Mouse (Mus musculus): ENCODE results near the gene Gns.

The Gns gene

DNA sequence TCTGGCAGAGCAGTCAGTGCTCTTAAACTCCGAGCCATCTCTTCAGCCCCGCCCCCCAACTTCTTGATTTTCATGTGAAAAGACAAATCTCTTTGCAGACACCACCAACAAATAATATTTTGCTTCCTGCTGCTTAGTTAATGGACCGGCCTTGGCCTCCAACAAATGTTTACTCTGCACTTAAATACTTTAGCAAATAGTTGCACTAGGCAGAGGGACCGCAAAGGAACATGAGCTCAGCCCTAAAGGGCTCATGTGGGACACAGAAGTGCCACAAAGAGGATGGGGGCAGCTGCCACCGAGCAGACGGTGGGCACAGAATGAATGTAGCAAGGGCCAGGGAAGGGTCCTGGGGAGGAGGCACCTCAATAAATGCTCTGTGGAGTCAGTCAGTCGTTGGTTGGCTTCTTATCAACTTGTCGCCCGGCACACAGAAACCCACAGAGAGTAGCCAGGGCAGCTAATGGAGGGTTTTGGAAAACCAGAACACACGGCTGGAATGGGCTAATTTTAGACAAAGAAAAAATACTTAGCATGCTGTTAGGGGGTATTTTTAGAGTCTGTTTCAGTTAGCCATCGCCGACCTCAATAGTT lies 67.2 kb downstream of the Gns start:
- peak in 1 of 2 experiments; percentile 54 for DNase-seq

DNA sequence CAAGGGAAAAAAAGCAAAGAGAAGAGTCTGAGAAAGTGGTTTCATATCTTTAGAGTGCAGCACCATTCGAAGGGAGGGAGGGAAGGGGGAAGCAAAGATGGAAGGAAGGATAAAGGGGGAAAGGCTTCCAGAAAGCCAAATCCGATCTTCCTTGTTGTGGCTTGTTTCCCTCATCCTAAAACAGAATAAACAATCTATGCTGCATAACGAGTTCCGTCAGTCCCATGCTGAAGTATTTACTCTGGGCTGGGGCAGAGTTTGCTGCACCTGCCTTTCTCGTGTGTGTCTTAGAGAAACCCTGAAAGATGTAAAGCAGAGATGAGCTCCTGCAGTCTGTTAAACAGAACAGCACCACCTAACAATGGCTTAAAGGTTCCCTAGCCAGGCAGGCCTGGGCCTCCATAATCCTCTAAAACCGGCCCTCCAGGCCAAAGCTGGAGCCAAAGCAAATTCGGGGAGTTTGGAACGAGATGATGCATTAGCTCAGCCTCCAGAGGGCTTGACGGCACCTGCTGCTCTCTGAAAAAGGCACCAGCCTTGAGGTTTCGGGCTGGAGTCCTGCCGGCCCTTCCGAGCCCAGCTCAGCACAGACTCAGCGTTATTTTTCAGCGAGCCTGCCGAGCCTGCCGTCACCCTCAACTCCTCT lies 67.9 kb downstream of the Gns start:
- DNase-seq: no peak

DNA sequence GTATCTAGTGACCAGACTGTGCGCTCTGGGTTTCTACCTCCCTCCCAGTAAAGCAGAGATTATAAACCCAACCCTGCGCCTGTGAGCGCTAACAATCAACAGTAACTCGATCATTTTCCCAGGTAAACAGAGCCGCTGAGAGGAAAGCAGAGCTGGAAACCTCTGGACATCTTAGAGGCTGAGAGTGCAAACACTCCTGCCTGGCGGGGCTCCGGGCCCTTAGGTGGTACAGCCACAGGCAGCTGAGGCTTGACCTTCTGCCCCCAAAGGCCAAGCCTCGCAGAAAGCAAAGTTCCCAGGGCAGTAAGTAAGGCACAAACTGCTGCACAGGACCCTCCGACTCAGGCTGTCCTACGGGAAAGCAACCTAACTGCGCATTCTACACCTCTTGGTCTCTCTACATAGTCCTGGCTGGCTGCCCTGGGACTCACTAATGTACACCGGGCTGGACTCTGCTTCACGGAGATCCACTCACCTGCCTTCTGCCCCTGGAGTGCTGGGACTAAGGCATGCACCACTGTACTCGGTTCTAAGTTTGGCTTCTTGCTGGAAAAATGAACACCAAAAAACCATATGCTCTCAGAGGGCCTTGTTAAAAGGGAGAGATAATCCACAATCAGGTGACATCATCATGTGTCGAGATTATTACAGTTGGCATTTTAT lies 69.7 kb downstream of the Gns start:
- peak in 1 of 2 experiments; percentile 35 for DNase-seq

DNA sequence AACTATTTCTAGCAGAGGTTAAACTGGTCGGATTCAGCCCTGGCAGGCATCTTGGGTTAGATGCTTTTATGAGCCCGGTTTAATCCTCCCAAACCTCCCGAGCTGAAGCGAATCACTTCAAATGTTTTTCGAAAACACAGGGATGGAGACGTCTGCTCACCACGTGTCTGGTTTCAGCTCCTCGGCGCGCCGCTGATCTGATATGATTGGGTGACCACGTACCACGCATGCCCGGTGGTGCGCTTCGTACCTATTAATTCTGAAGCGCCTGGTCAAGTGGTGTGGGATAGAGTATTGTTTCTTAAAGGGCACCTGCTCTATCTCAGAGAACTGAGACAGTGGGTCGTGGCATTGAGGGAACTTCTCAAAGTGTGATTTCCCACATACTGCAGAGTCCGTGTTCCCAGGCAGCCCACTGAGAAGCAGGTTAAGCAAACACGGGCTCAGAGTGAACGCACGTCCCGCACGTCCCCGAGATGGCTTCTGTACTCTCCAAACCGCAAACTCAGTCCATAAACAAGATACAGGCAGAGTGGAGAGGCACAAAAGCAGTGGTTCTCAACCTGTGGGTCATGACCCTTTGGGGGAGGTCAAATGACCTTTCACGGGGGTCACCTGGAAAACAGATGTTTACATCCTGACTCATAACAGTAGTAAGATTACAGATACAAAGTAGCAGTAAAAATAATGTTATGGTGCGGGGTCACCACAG lies 70.8 kb downstream of the Gns start:
- DNase-seq: peak; percentile 65 to 76

DNA sequence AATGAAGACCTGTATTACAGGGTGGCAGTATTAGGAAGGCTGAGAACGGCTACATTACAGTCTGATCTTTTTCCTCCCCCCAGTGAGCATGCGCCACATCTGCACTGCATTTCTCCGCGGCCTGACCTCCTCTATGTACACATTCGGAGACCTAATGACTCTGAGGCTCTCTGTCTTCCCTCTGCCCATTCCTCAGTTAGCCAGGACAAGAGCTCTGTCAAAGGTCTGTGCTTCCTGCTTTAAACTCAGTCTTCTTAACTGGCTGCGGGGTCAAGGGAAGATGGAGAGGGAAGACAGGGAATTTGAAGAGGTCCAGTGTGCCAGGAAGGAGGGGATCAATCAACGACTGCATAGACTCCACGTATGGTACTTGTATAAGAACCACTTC lies 71.4 kb downstream of the Gns start:
- peak in 1 of 2 experiments; percentile 38 for DNase-seq

DNA sequence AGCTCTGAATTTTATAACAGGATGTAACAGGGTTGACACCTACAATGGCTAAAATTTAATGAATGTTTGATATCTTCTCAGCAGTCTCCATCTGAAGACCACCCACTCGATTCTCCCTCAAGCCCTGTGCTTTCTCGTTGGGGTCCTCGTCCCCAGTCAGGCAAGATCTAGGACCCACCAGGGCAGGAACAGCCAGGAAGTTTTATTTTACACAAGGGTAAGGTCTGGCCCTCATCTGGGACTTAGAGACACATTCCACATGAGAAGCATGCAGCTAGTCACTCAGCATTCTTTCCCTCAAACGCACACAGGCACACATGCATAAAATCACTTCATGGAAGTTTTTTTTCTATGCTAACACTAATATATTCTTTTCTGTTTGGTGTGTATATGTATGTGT lies 71.8 kb downstream of the Gns start:
- DNase-seq: no peak

DNA sequence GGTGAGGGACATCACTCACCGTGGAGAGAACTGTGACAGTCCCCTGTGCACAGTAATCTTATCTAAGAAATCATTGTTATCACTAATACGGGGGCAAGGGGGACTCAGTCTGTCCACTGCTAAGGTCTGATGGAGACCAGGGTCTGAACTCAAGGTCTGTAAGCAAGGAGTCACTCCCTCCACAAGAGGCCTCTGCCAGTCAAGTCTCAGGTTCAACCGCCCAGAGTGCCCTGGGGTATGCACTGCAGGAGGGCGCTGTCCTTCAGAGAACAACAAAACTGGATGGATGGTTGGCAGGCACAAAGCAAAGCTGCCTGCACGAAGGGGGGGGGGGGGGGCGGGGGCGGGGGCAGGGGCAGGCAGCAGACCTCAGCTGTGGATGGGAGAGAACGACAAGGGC lies 73.2 kb downstream of the Gns start:
- no peak for DNase-seq

DNA sequence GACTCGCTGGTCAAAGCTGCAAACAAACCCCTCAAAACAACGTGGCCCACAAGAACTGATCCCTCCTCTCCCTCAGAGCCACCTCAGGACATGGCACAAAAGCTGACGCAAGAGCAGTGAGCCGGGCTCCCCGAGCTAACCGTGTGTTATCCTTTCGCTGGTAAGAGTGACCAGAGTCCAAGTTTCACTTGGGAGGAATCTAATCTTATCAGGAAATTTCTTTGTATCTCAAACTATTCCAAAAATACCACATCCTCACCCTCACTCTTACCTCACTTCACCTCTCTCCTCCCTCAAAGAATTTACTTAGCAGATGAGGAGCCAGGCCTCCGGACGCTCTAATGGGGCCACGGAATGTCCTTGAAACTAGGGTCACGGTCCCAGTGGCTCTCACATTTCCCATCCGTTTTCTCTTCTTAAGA lies 74.4 kb downstream of the Gns start:
- DNase-seq: no peak

DNA sequence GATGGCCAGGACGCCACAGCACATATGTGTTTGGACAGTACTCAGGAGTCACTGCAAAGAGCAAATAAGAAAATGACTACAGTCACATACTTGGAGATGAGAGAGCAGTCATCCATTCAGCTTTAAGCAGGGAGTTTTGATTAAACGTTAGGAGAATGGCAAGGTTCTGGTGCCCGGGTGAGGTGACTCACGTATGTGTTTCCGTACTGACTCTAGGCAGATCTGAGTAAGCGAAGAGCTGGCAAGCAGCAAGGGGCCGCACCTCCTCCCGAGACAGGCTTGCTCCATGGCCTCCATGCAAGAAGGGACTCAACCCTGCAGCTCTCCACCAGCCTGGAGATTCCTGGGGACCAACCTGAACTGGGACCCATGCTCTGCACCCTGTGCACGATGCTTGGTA lies 78.9 kb downstream of the Gns start:
- no peak for DNase-seq

DNA sequence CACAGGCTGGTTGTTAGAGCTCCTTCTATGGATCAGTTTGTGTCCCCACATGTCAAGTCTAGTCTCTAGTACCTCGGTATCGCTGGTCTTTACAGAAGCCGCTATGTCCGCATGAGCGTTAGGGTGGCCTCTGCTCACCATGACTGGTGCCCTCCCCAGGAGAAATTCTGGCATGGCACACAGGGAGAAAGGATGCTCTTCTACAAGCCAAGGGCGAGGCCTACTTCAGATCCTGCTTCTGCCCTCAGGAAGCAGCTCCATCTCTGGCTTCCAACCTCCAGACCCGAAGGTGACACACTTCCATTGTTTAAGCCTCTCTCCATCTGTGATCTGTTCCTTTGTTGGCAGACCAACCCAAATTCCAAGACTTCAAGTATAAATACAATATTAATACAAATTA lies 79.3 kb downstream of the Gns start:
- DNase-seq: peak in 1 of 2 experiments; percentile 34

DNA sequence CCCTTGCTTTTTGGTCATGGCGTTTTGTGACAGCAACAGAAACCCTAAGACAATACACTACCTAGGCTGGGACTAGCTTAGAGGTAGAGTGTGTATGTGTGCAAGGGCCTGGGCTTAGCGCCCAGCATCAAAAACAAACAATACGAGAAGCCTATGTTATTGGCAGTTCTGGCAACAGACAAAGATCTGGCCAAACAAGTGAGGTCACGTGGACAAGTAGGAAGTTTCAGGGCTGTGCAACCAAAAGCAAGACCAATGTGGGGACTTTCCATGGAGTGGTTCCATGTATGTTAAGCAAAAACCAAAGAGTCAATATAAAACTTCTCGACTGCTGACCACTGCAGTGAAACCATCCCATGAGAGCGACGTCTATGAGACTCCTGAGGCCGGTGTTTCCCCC lies 80.9 kb downstream of the Gns start:
- DNase-seq: no peak
